Mouse (Mus musculus): ENCODE results near the gene 9130213A22Rik.
A peak's percentile ranks its signal among the peaks of the same experiment; 100 is the strongest.

9130213A22Rik gene

DNA sequence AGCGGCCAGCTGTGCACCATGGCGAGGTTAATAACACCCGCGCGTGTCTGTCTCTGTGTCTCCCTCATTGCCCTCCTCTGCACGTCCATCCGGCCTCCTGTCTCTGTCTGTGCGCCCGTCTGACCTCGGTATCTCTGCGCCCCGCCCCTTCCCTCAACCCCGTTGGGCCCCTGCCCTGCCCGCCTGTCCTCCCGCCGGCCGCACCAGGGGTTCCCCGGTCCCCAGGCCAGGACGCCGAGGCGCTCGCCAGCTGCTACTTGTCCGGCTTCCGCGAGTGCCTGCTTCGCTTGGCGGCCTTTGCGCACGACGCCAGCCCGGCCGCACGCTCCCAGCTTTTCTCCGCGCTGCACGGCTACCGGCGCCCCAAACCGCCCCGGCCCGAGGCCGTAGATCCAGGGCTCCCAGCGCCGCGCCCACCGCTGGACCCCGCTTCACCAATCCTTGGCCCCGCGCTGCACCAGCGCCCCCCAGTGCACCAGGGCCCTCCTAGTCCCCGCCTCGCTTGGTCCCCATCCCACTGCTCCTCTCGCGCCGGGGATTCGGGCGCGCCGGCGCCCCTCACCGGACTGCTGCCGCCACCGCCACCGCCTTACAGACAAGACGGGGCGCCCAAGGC is at the start of gene 9130213A22Rik:
TSS of gene 9130213A22Rik (minus strand) at position 254 of the 616 bp plus-strand sequence.
- peak; percentile 92 for DNase-seq

DNA sequence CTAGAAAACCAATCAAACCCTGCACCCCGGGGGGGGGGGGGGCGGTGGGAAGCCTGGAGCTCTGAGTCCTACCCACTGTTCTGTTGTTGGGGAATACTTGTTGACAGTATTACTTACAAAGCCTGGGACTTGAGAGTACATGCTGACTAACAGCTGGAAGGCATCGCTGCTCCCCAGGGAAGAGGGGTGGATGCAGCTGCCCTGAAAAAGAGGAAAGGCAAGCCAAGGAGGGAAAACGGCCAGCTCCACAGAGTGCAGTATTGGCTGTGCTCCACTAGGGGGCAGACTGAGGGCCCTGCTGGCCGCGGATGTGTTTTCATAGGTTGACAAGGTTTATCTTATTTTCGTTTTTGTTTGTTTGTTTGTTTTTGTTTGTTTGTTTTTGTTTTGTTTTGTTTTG is 49.2 kb upstream of the 9130213A22Rik start:
- peak; percentile 70 for DNase-seq

DNA sequence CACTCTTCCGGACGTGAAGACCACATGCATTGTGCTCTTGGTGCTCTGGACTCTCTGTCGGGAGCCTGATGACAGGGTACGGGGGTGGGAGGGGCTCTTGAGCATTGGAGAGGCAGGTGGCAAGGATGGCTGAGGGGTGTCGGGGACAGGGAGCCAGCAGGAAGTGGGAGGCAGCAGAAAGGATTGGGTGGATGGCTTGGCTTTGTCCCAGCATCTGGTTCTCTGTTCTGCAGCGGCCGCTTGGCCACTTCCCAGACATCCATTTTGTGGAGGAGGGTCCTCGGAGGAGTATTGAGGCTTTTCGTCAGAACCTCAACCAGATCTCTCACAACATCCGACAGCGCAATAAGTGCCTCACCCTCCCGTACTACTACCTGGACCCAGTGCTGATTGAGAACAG is 46.9 kb upstream of the 9130213A22Rik start:
- DNase-seq = no peak

DNA sequence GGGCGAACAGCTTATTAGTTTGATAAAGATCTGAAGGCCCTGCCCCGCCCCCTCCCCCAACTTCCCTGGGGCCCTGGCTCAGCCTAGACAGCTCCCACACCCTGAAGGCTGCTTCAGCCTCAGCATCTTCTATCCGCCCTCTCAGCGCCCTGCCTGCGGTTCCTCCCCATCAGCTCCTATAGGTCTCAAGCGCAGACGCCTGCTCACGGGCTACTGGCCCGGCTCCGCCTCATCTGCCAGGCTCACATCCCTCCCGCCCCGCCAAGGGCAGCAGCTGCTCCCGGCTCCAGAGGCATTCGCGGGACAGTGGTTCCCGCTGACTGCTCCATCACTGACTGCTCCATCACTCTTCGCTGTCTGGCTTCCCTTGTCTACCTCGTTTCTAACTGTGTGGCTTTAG is 34.4 kb upstream of the 9130213A22Rik start, which contains the start of gene Alox12b:
TSS of gene Alox12b (plus strand) at position 190 of the 400 bp plus-strand sequence.
- DNase-seq = no peak

DNA sequence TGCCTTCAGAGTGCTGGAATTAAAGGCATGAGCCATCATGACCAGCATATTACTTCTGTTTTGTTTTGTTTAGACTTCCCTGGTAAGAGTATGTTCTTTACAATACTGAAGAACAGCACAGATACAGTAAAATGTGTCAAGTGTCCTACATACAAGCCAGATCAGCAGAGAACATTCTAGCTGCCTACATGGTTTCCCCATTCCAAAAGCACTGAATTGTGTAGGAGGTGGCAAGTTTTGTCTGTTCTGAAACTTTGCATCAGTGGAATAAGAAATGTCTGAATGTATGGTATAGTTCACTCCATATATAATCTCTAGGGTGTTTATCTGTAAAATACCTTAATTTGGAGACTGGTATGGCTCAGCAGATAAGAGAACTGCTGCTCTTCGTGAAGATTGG is 33.0 kb upstream of the 9130213A22Rik start:
- no peak for DNase-seq

DNA sequence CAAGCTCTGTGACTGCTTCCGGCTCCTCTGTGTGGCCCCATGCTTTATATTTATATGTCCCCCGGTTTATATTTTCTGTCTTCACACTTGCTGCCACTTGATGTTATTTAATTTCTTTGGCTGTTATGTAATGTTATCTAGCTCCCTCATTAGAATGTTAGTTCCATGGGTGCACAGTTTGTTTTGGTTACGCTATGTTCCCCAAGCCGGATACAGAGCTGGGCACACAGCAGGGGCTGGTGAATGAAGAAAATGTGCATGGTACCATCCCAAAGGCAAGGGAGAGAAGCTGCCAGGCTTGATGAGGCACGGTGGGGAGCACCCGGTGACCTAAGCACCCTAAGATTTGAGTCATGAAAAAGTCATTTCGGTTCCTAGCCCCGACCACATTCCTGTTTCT is 31.4 kb upstream of the 9130213A22Rik start:
- DNase-seq = no peak

DNA sequence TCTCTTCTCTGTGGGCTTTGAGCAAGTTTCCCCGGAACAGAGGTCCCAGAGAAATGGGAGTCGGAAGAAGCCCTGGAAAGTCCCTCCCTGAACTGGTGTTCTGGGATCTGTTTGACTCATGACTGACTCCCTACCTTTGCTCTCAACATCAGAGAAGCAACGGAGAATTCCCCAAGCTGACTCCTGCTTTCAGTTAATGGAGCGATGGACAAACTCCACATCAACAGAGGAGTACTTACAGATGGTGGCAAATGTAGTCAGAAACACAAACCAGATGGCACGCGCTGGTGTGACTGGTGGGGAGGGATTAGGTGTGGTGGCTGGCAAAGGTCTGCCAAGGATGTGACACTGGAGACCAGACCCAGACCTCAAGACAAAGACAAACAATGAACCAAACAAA is 28.6 kb upstream of the 9130213A22Rik start:
- DNase-seq = no peak

DNA sequence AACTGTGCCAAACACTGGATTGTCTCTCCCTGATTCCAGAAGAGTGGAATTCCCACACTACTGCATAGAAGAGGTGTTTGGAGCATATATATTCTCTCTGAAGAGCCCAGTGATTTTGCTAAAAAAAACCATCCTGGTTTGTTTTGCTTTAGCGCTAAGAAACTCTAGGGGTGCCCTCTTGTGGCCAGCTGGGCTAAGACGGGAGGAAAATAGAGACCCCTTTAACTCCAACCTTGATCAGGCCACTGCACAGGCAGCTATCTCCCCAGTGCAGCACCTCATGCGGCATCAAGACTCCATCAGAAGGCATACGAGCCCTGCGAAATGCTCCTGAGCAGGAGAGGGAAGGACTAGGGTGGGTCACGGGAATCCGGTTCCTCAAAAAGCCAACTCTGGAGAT is 28.1 kb upstream of the 9130213A22Rik start:
- peak; percentile 81 for DNase-seq

DNA sequence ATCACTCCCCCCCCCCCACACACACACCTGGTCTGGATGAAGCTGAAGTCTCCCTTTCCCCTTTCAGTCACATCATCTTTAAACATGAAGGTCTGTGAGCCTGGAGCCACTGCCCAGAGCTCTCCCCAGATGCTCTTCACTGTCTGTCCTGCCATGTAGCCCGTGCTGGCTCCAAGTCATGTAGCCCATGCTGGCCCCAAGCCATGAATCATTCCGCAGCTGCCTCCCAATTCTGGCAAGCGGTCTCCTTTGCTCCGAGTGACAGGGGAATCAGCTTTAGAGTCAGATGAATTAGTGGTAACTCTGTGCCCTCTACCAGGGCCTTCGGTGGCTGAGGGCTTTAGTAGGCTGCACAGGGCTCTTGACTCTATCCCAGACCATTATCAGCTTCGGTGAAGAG is 27.3 kb upstream of the 9130213A22Rik start:
- no peak for DNase-seq

DNA sequence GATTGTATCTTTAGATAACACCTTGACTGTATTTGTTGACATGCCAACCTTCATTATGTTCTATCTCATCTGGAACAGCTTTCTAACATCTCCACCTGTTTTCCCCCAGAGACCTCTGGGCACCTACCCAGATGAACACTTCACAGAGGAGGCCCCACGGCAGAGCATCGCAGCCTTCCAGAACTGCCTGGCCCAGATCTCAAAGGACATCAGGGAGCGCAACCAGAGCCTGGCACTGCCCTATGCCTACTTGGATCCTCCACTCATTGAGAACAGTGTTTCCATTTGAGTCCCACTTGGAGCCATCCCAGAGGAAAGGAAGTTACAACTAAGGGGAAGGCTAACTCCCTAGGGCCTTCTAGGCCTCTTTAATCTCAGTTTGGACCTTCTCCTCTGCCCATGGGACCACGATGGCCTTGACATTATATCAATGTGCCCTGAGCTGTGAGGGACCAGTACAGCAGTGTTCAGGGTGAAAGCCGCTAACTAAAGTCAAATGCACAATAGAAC is 26.1 kb upstream of the 9130213A22Rik start:
- DNase-seq = no peak

DNA sequence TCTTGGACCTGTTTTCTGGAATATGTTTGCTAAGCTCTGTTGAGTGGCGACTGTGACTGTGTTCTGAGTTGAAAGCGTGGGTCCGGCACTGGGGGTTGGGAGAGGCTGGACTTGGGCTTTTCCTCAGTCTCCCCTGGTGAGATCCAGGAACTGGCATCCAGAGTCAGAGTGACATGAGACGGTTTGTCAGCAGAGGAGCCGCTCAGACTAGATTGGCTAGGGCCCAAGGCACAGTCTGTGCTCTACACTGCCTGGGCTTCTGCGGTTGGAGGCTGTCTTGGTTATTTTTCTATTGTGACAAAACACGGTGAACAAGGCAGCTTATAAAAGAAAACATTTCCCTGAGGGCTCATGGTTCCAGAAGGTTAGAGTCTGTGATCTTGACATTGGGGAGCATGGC is 25.2 kb upstream of the 9130213A22Rik start:
- DNase-seq = no peak

DNA sequence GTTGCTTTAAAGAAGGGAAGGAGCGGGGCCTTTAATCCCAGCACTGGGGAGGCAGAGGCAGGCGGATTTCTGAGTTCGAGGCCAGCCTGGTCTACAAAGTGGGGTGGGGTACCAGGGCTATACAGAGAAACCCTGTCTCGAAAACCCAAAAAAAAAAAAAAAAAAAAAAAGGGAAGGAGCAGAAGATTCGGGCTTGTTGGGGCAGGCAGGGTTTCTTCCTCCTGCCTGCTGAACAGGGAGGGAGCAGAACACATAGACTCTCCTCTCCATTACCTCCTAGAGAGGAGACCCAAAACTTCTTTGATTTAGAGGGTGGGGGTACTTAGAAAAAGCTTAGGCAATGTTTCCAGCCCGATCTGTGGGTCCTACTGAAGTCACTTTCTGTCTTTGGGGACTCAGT is 13.0 kb upstream of the 9130213A22Rik start:
- no peak for DNase-seq

DNA sequence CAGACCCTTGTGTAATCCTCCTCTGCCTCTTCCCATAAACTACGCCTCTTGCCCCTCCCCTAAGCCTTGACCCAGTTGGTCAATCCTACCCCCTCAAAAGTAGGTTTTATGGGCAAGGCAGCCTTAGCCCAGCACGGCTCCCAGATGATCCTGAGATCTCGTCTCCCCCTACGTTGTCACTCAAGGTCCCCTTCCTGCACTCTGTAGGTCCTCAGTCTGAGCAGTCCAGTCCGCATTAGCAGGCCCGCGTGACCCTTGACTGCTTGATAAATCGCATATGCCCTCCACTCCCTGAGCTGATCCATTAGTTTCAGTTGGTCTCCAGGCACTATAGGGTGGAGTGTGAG is 12.2 kb upstream of the 9130213A22Rik start:
- no peak for DNase-seq

DNA sequence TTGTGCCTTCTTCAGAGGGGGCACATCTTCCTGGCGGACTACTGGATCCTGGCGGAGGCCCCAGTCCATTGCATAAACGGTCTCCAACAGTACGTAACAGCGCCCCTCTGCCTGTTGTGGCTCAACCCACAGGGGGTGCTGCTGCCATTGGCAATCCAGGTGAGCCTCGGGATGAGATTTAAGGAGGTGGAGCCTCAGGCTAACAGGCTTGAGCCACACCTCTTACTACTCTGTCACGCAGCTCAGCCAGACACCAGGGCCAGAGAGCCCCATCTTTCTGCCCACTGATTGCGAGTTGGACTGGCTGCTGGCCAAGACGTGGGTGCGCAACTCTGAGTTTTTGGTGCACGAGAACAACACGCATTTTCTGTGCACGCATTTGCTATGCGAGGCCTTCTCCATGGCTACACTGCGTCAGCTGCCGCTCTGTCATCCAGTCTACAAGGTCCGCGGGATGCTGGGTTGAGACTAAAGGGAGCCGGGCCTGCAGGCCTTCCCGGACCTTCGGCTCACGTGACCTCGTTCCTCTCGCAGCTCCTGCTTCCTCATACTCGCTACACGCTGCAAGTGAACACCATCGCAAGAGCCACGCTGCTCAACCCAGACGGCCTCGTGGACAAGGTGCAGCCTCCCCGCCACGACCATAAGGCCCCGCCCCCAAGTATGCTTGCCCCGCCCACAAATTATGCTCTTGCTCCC is 11.7 kb upstream of the 9130213A22Rik start:
- DNase-seq = peak; percentile 65

DNA sequence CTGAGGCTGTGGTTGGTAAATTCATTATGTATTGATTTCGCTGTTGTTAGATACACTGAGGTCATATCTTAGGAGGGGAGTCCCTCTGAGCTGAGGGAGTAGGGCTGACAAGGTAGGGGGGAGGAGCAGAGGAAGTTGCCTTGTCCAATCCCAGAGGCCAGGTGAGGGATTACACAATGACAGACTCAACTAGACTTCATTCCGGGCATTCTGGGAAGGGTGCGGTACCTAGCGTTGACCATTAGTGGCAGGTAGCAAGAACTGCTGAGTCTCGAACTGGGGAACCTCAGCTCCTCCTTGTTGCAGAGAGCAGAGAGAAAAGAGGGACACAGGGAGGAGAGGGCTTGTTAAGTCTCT is 11.2 kb upstream of the 9130213A22Rik start:
- no peak for DNase-seq

DNA sequence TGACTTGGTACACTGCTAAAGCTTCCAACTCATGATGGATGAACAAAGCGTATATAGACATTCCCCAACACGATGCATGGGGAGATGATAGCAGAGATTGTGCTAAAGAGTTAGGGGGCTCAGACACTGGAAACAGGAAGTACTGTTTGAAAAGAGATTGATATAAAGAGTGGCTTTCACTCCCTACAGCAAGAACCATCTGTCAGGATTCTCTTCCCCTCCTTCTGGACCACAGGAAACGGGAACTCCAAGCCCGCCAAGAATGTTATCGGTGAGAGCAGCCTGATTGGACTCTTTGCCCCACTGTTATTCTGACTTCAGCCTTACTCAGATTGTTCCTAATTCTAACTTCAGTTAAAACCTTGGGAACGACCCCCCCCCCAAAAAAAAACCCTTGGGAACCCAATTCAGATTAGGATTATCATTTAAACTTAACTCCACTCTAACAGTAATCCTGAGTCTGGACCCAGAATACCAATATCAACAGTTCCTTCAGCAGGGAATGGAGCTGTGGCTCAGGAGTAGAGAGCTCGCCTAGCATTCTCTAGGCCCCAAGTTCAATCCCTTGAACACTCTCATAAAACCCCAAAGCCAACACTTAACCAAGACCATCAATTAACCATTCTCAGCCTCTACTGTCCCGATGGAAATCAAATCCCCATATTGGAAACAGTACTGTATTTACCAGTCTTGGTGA is 6.2 kb upstream of the 9130213A22Rik start:
- no peak for DNase-seq

DNA sequence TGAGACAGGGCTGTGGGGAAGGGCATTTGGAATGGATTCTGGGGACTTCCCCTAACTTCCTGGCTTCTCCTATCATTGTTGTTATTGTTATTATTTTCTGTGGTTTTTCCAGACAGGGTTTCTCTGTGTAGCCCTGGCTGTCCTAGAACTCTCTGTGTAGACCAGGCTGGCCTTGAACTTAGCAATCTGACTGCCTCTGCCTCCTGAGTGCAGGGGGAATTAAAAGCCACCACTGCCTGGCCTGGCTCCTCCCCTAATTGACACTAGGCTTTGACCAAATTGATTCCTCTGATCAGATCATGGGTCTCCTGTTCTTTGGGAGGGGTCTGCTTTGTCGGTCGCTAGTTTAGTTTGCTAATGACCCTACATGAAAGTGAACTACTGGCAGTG is 4.3 kb upstream of the 9130213A22Rik start:
- DNase-seq = no peak

DNA sequence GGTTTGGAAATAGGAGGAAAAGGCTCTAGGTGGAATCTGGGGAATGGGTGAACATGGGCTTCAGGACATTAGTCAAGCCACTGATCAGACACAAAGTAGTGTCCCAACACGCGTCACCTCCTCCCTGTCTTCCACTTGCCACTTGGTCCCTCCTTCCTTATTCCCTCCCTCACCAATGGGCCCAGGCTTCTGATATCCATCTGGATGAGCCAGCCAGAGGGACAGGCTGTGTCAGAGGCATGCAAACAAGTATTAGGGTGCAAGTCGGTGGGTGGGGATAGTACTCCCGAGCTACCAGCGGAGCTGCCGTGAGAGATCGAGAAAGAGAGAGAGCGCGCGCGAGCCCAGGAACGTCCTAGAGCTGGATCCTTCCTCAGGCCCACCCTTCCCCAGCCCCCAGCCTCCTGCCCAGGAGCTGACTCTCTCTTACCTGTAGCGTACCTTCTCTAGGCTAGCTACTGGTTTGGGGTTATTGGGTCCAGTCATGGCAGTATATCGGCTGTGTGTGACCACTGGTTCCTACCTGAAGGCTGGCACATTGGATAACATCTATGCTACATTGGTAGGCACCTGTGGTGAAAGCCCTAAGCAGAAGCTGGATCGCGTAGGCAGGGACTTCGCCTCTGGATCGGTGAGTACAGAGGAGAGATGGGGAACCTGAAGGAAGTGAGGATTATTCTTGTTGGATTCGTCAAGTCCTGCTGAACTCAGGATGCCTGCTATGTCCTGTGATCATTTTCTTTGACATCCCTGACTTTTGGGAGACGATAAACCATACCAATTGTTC is 3.7 kb upstream of the 9130213A22Rik start:
- DNase-seq = no peak

DNA sequence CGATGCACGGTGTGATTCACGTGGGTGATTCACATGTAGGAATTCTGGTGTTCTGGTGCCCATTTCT is 3.3 kb upstream of the 9130213A22Rik start, which contains the start of gene Aloxe3:
TSS of gene Aloxe3 (plus strand) at position 45 of the 67 bp plus-strand sequence.
- no peak for DNase-seq

DNA sequence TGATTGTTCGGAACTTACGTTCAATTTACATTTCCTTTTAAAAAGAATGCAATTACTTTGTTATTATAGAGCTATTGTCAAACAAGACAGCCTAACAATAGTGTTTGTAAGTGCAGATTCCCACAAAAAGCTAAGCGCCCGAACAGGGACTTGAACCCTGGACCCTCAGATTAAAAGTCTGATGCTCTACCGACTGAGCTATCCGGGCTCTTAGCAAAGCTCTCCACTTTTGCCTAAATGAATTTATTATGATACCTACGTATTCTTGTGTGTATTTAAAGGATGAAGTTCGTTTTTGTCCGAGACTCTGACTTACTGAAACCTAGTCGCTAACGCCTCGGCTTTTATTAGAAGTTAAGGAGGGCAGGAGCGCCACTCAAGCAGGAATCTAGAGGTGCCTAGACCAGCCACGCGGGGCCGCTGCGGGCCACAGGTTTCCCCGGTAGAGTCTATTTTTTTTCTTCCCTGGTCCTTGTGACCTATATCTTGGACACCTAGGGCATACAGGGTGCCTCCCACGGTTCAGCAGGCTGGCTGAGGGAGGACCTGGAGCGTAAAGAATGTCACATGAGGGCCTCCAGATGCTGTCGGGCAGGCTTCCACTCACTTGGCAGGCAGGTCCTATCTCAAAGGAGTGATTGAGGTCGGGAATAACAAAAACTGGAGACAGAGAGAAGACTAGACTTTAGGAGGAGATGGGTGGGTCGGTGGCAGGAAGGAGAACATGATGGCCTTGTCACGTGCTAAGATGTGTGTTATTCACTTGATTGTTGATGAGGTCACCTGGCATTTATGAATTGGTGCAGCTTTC is 2.9 kb upstream of the 9130213A22Rik start:
- DNase-seq = peak; percentile 85

DNA sequence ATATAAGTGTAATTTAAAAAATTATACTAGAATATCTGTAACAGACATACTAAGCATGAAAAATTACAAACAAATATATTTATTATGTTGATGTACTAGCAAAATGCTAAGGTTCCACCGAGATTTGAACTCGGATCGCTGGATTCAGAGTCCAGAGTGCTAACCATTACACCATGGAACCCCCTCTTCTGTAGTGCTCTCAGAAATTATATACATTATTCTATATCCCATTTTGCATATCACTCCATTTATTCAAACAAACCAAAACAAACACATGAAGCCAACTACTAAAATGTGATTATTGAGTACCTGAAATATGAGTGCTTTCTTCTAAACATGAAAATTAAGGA is 2.1 kb upstream of the 9130213A22Rik start:
- peak; percentile 76 for DNase-seq

DNA sequence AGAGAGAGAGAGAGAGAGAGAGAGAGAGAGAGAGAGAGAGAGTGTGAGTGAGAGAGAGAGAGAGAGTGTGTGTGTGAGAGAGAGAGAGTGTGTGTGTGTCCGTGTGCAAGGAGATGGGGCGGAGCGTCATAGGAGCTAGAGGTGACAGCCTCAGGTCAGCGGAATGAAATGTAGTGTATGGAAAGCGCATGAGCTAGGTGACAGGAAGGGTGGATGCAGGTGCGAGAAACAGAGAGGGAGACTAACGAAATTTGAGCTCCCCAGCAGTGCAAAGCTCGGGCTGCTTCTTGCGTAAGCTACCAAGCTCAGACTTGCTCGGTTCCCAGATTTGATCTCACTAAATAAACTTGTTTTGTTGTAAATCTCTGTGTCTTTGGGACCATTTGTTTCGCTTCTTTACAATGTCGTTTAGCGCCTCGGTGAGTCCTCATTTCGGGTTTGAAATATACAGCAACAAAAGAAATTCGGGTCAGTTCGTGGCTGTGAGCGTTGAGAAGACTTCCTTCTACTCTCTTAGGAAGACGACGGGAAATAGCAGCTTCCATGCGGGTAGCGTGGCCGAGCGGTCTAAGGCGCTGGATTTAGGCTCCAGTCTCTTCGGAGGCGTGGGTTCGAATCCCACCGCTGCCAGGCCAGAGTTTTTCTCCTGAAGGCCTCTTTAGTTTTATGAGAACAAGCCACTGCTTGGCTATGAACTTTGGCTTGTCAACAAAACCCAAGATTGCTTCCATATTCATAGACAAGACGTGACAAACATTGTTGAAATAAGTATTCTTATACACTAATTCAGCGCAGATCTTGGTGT is 1.5 kb upstream of the 9130213A22Rik start:
- peak; percentile 92 for DNase-seq

Measured in lung, postnatal 14 days (tissue).